Mouse (Mus musculus) neural tube, embryonic 15.5 days (tissue): Measurements from ENCODE around the gene Spg7. TPM values are rescaled to one million over a fixed set of nuclear protein-coding genes. Genes with fewer than 3 reads are reported as not detected.
"Not testable (repeated sequence)": the region's sequence is repeated elsewhere in the genome, so short reads cannot be mapped to it uniquely, and the experiment has no call there.

ENCODE experiments used
- ATAC-seq: fragments of 200-750 bp; cut with Nextera tagmentation; 2 replicates; pipeline ENCODE4 v1.8.0; 2017; ENCODE audit warnings: mild to moderate bottlenecking, moderate TSS enrichment, moderate library complexity; ENCODE audit not compliant: low FRiP score
- H3K27ac ChIP-seq: fragments of 300-500 bp; sonication (generic); replicated peaks from 2 replicates; pipeline ENCODE4 v1.5.1; 2015; ENCODE audit warnings: mild to moderate bottlenecking, inconsistent platforms
- H3K27me3 ChIP-seq: fragments of 300-500 bp; sonication (generic); replicated peaks from 2 replicates; pipeline ENCODE4 v1.6.1; 2015; ENCODE audit warnings: inconsistent platforms
- H3K36me3 ChIP-seq: fragments of 300-500 bp; sonication (generic); 2 replicates; pipeline ENCODE4 v1.6.1; 2015; ENCODE audit warnings: inconsistent platforms
- H3K4me1 ChIP-seq: fragments of 300-500 bp; sonication (generic); 2 replicates; pipeline ENCODE4 v1.6.1; 2015; ENCODE audit warnings: inconsistent platforms
- H3K4me2 ChIP-seq: fragments of 300-500 bp; sonication (generic); 2 replicates; pipeline ENCODE4 v1.6.1; 2015; ENCODE audit warnings: inconsistent platforms, mild to moderate bottlenecking, moderate library complexity
- H3K4me3 ChIP-seq: fragments of 300-500 bp; sonication (generic); replicated peaks from 2 replicates; pipeline ENCODE4 v1.5.1; 2015; ENCODE audit warnings: mild to moderate bottlenecking, inconsistent platforms
- H3K9ac ChIP-seq: fragments of 300-500 bp; sonication (generic); replicated peaks from 2 replicates; pipeline ENCODE4 v1.6.1; 2015; ENCODE audit warnings: mild to moderate bottlenecking, inconsistent platforms
- H3K9me3 ChIP-seq: fragments of 300-500 bp; sonication (generic); replicated peaks from 2 replicates; pipeline ENCODE4 v1.6.1; 2016; ENCODE audit warnings: inconsistent platforms
- WGBS: fragments of 180-500 bp; shearing (Covaris S2); methylation state at CpG from one replicate; pipeline ENCODE4 v1.1.7; 2015; ENCODE audit warnings: mixed read lengths; 5-methylcytosine and 5-hydroxymethylcytosine counted together
- polyA plus RNA-seq: library from polyadenylated mRNA; unstranded; fragments of >200 nt; fragmentation: Nextera tagmentation; extraction: Ambion mirVana; gene quantifications from 2 replicates; pipeline ENCODE4 v1.2.1, GENCODE M21; 2015

Gene Spg7
- polyA plus RNA-seq, 1 experiment from 2014 or later: 47.6 TPM

- 0% methylated on average over 27 of the region's 60 CpGs for WGBS
- ATAC-seq: peak; percentile 15
- no peaks in the 10 kb centered on the region for H3K27me3 ChIP-seq
- H3K4me1 ChIP-seq: peaks cover 47% of the 10 kb centered on the region
- peak overlapping the region; percentile 79 for H3K4me2 ChIP-seq
- peak overlapping the region; percentile 99 for H3K4me3 ChIP-seq
- H3K27ac ChIP-seq: peak overlapping the region; percentile 93
- H3K9ac ChIP-seq: peak overlapping the region; percentile 99
- H3K9me3 ChIP-seq: no peaks in the 10 kb centered on the region
- no peaks in the 10 kb centered on the region for H3K36me3 ChIP-seq
Observed at GRCm38 (mm10) chr8:123041774-123042105, 21.0 kb upstream of the Spg7 start.

- Histone ChIP-seq H3K9ac (peak within 1 kb of the TSS; percentile 99), H3K27me3 (no peaks in the 10 kb centered on the region), H3K36me3 (no peaks in the 10 kb centered on the region), H3K4me2 (peak within 1 kb of the TSS; percentile 79), H3K4me1 (peaks cover 46% of the 10 kb centered on the region), H3K27ac (peak within 1 kb of the TSS; percentile 97), H3K9me3 (no peaks in the 10 kb centered on the region), H3K4me3 (peak within 1 kb of the TSS; percentile 99)
- WGBS: under 1% methylated on average over 87 of the region's 91 CpGs
- peak; percentile 98 for ATAC-seq
Observed at GRCm38 (mm10) chr8:123042158-123042973, 20.4 kb upstream of the Spg7 start, which contains the start of gene Ankrd11. TSS of gene Ankrd11 (minus strand) at chr8:123042277.

DNA sequence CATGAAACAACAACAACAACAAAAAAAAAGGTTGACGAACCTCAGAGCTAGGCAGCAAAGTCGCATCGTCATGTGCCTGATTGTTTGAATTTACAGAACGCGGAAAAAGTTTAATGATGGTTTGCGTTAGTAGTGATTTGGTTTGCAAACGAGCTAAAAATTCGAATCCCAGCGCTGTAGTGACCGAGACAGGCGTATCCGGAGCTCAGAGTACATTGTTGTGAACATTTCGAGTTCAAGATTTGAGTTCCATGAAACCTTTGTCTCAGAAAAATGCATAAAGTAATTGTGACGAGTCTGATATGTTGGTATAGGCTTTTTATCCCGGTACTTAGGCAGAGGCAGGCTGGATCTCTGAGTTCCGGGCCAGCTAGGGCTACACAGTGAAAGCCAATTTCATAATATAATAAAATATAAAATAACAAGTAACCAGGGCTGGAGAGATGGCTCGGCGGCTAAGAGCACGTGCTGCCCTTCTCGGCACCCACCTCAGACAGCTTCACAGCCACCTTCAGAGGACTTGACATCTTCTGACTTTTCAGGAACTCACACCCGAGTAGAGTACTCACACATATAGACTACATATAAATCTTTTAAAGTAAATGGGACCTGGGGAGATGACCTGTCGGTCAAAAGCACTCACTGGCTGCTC lies 19.6 kb upstream of the Spg7 start:
- no peaks in the 10 kb centered on the region for H3K36me3 ChIP-seq
- H3K9ac ChIP-seq: peak overlapping the region; percentile 75
- H3K9me3 ChIP-seq: no peaks in the 10 kb centered on the region
- H3K4me3 ChIP-seq: peak overlapping the region; percentile 99
- WGBS: 23% methylated on average over 22 of the region's 22 CpGs
- no peak for ATAC-seq
- peaks cover 41% of the 10 kb centered on the region for H3K4me1 ChIP-seq
- no peaks in the 10 kb centered on the region for H3K27me3 ChIP-seq
- peak overlapping the region; percentile 97 for H3K27ac ChIP-seq
- peak overlapping the region; percentile 70 for H3K4me2 ChIP-seq

GRCm38 (mm10) chr8:123043941-123044340 lies 18.8 kb upstream of the Spg7 start:
- Histone ChIP-seq H3K27me3 (no peaks in the 10 kb centered on the region), H3K9ac (no peak overlapping the region), H3K27ac (no peak overlapping the region), H3K9me3 (no peaks in the 10 kb centered on the region), H3K4me3 (no peak overlapping the region), H3K4me1 (peaks cover 34% of the 10 kb centered on the region), H3K36me3 (no peaks in the 10 kb centered on the region), H3K4me2 (peak overlapping the region; percentile 5; the same call in 1 of the 2 replicates)
- ATAC-seq: no peak
- 86% methylated on average over 3 of the region's 3 CpGs for WGBS

DNA sequence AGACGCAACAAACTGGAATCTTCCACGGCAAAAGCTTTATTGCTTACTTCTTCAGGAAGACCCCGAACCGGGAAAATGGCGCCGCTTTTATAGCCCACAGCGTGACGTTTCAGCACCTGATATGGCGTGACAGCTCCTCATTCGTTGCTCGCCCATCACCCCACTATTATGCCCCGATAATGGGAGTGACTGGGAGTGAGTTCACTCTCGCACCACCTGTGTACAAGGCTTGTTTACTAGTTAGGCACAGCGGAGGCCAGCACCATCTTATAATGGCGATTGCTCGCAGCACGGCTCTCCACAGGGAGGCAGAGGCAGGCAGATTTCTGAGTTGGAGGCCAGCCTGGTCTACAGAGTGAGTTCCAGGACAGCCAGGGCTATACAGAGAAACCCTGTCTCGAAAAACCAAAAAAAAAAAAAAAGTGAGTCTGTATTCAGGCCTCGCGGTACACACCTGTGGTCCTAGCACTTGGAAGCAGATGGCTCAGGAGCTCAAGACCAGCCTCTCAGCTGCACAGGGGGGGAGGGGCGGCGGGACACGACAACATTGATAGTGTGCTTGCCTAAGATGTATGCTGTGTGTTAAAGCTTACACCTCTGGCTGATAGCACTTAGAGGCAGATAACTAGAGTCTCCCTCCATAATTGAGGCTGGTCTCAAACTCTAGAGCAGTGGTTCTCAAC lies 17.9 kb upstream of the Spg7 start:
- H3K9ac ChIP-seq, H3K36me3 ChIP-seq, H3K4me2 ChIP-seq, H3K27ac ChIP-seq, H3K27me3 ChIP-seq, H3K4me3 ChIP-seq, ATAC-seq, H3K9me3 ChIP-seq: not testable (repeated sequence)
- 90% methylated on average over 23 of the region's 23 CpGs for WGBS
- peaks cover 25% of the 10 kb centered on the region for H3K4me1 ChIP-seq

DNA sequence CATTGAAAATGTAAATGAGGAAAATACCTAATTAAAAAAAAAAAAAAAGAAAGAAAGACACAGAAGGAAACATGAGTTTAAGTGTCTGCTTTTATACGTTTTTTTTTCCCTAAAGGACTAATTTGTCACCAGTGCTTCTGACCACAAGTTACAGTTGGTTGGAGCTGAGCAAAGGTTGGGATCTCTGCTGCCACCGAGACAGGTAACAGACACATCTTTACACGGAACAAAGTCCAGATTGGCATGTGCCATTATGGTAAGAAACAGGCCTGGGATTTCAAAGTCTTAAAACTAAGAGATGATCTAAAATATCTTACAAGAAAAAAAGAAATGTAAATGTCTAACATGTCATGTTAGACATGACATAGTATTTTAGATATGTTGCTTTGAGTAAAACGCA lies 16.0 kb upstream of the Spg7 start:
- Histone ChIP-seq H3K9me3 (no peaks in the 10 kb centered on the region), H3K9ac (no peak overlapping the region), H3K27ac (no peak overlapping the region), H3K4me1 (peaks cover 14% of the 10 kb centered on the region), H3K4me3 (no peak overlapping the region), H3K27me3 (no peaks in the 10 kb centered on the region), H3K4me2 (no peak overlapping the region), H3K36me3 (no peaks in the 10 kb centered on the region)
- WGBS: 84% methylated on average over 4 of the region's 4 CpGs
- no peak for ATAC-seq

- H3K27me3 ChIP-seq: no peaks in the 10 kb centered on the region
- peaks cover 14% of the 10 kb centered on the region for H3K4me1 ChIP-seq
- no peak for ATAC-seq
- H3K4me3 ChIP-seq: no peak overlapping the region
- WGBS: 91% methylated on average over 7 of the region's 7 CpGs
- no peak overlapping the region for H3K4me2 ChIP-seq
- no peaks in the 10 kb centered on the region for H3K36me3 ChIP-seq
- H3K27ac ChIP-seq: no peak overlapping the region
- no peaks in the 10 kb centered on the region for H3K9me3 ChIP-seq
- no peak overlapping the region for H3K9ac ChIP-seq
Observed at GRCm38 (mm10) chr8:123047827-123048226, 14.9 kb upstream of the Spg7 start.

DNA sequence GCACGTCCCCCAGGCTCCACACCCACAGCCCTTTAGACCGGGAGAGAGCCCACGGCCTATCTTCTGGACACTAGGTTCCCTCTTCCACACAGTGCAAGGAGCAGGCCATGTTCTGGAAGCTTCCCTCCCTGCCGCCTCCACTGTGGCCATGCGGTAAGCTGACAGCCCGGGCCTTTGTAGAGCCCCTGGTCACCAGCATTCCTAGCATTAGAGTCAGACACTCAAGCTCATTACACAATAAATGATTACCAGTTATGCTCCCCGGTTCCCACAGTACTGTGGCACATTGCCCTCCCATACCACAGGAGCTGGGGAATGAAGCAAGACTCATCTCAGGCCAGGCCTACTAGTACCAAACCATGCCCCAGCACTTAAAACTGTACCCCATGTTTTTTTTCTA lies 14.3 kb upstream of the Spg7 start:
- Histone ChIP-seq H3K4me1 (peaks cover 8% of the 10 kb centered on the region), H3K27ac (no peak overlapping the region), H3K9me3 (no peaks in the 10 kb centered on the region), H3K36me3 (no peaks in the 10 kb centered on the region), H3K4me2 (no peak overlapping the region), H3K4me3 (no peak overlapping the region), H3K27me3 (no peaks in the 10 kb centered on the region), H3K9ac (no peak overlapping the region)
- whole genome bisulfite sequencing: 92% methylated on average over 7 of the region's 7 CpGs
- ATAC-seq: no peak

DNA sequence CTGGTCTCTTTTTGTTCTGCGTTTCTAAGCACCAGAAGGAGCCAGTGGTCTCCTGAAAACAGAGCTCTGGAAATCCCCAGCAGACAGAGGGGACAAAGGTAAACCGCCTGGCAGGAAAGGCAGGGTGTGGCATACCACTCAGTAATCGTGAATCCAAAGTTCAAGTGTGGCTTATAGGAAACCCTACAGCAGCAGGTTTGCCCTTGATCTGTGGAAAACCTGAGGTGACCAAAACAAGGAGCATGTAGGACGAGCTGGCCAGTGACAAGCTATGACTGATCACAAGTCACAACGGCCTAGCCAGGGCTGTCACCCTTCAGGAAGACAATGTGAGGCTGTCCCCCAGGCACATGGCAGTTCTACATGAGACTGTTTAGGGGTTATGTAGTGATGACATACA lies 11.3 kb upstream of the Spg7 start:
- WGBS: 70% methylated on average over 5 of the region's 5 CpGs

DNA sequence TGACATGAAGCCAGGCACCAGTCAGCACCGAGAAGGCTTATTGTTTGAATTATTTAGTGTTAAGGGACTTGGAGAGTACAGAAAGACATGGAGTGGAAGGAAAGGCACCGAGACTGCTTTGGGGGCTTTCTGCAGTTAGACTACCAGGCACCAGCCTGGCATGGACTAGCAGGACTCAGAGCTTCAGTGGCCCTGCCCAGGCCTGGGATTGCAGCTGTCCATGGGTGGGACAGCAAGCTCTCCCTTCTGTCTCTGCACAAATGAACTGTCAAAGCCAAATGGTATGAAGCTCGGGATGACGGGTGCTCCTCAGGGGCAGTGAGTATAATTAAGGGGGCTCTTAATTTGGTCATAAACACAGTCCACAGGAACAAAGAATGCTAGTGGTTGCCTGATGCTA lies 1.3 kb downstream of the Spg7 start:
- Histone ChIP-seq H3K36me3 (no peaks in the 10 kb centered on the region), H3K27me3 (no peaks in the 10 kb centered on the region), H3K9ac (peak overlapping the region; percentile 93; the same call in 1 of the 2 replicates), H3K9me3 (no peaks in the 10 kb centered on the region), H3K4me2 (peak overlapping the region; percentile 79), H3K4me1 (peaks cover 32% of the 10 kb centered on the region), H3K27ac (peak overlapping the region; percentile 95; the same call in 1 of the 2 replicates), H3K4me3 (peak overlapping the region; percentile 95)
- WGBS: 50% methylated on average over 4 of the region's 4 CpGs
- no peak for ATAC-seq

More for the DNA sequence above, 11.3 kb upstream of the Spg7 start:
- H3K36me3 ChIP-seq: no peaks in the 10 kb centered on the region
- no peak overlapping the region for H3K4me2 ChIP-seq
- no peak for ATAC-seq
- no peaks in the 10 kb centered on the region for H3K9me3 ChIP-seq
- no peak overlapping the region for H3K9ac ChIP-seq
- H3K4me3 ChIP-seq: no peak overlapping the region
- no peak overlapping the region for H3K27ac ChIP-seq
- H3K27me3 ChIP-seq: no peaks in the 10 kb centered on the region
- no peaks in the 10 kb centered on the region for H3K4me1 ChIP-seq

- H3K27ac ChIP-seq: peak overlapping the region; percentile 95
- peak overlapping the region; percentile 95 for H3K4me3 ChIP-seq
- H3K4me2 ChIP-seq: peak overlapping the region; percentile 79
- H3K9ac ChIP-seq: peak overlapping the region; percentile 93
- peak; percentile 56 for ATAC-seq
- no peaks in the 10 kb centered on the region for H3K36me3 ChIP-seq
- 3% methylated on average over 14 of the region's 14 CpGs for WGBS
- peaks cover 32% of the 10 kb centered on the region for H3K4me1 ChIP-seq
- H3K9me3 ChIP-seq: no peaks in the 10 kb centered on the region
- H3K27me3 ChIP-seq: no peaks in the 10 kb centered on the region
Observed at GRCm38 (mm10) chr8:123064809-123065213, 2.1 kb downstream of the Spg7 start.
